Mouse (Mus musculus): Measurements from ENCODE around the gene Pip4k2b. TPM values are rescaled to one million over a fixed set of nuclear protein-coding genes. Genes with fewer than 3 reads are reported as not detected.

The Pip4k2b gene
- polyA plus RNA-seq, 1 experiment from 2014 or later, result 6.2 TPM

Small RNA genes within 50 kb of the gene (microRNA-seq; reads per million reads assigned to microRNA genes)
- gene Mir6927, result not detected
- gene Mir8102, result not detected

Other genes starting within 250 kb of the Pip4k2b start
- 0.26 and 0.33 TPM in 2 replicates for gene 4933428G20Rik, start 244.4 kb downstream of the Pip4k2b start, polyA plus RNA-seq (2014; fragmentation: Nextera tagmentation; extraction: Ambion mirVana)
- gene Srcin1, start 168.5 kb downstream of the Pip4k2b start, polyA plus RNA-seq (2014; fragmentation: Nextera tagmentation; extraction: Ambion mirVana), result 7.6 and 8.1 TPM in 2 replicates
- gene Epop, start 115.0 kb downstream of the Pip4k2b start, polyA plus RNA-seq (2014; fragmentation: Nextera tagmentation; extraction: Ambion mirVana), result 1.5 and 2.4 TPM in 2 replicates
- gene Mllt6, start 81.3 kb downstream of the Pip4k2b start, polyA plus RNA-seq (2014; fragmentation: Nextera tagmentation; extraction: Ambion mirVana), result 4.7 and 5.1 TPM in 2 replicates
- 28.3 and 38.1 TPM in 2 replicates for gene Cisd3, start 58.9 kb downstream of the Pip4k2b start, polyA plus RNA-seq (2014; fragmentation: Nextera tagmentation; extraction: Ambion mirVana)
- 24.7 and 25.8 TPM in 2 replicates for gene Pcgf2, start 44.2 kb downstream of the Pip4k2b start, polyA plus RNA-seq (2014; fragmentation: Nextera tagmentation; extraction: Ambion mirVana)
- 441 and 465 TPM in 2 replicates for gene Psmb3, start 41.3 kb downstream of the Pip4k2b start, polyA plus RNA-seq (2014; fragmentation: Nextera tagmentation; extraction: Ambion mirVana)
- gene Cwc25, start 21.9 kb upstream of the Pip4k2b start, polyA plus RNA-seq (2014; fragmentation: Nextera tagmentation; extraction: Ambion mirVana), result 13.8 and 13.9 TPM in 2 replicates
- gene 1700001P01Rik, start 31.2 kb upstream of the Pip4k2b start, polyA plus RNA-seq (2014; fragmentation: Nextera tagmentation; extraction: Ambion mirVana), result 0.36 TPM in 1 of 2 replicates, not detected in the other
- 347 and 366 TPM in 2 replicates for gene Rpl23, start 37.7 kb upstream of the Pip4k2b start, polyA plus RNA-seq (2014; fragmentation: Nextera tagmentation; extraction: Ambion mirVana)
- 82.9 and 99.8 TPM in 2 replicates for gene Lasp1, start 54.3 kb upstream of the Pip4k2b start, polyA plus RNA-seq (2014; fragmentation: Nextera tagmentation; extraction: Ambion mirVana)
- gene B230217C12Rik, start 96.1 kb upstream of the Pip4k2b start, polyA plus RNA-seq (2014; fragmentation: Nextera tagmentation; extraction: Ambion mirVana), result 39.8 and 53.5 TPM in 2 replicates
- 0.63 and 1.5 TPM in 2 replicates for gene Fbxo47, start 139.4 kb upstream of the Pip4k2b start, polyA plus RNA-seq (2014; fragmentation: Nextera tagmentation; extraction: Ambion mirVana)
- gene Plxdc1, start 241.7 kb upstream of the Pip4k2b start, polyA plus RNA-seq (2014; fragmentation: Nextera tagmentation; extraction: Ambion mirVana), result 0.39 and 0.70 TPM in 2 replicates

Measured in neural tube, embryonic 14.5 days (tissue).